Mouse (Mus musculus) midbrain, embryonic 11.5 days (tissue): ENCODE results near the gene Sptbn4. TPM values are rescaled to one million over a fixed set of nuclear protein-coding genes. Genes with fewer than 3 reads are reported as not detected.

ENCODE experiments used
- ATAC-seq: fragments of 200-750 bp; cut with Nextera tagmentation; 2 replicates; pipeline ENCODE4 v1.8.0; 2017; ENCODE audit warnings: moderate TSS enrichment, moderate library complexity; ENCODE audit not compliant: low FRiP score
- DNase-seq: peaks from one replicate; pipeline ENCODE4 v3.0.0; 2015; ENCODE audit warnings: low spot score; ENCODE audit errors: missing footprints
- H3K27ac ChIP-seq: fragments of 300-500 bp; sonication (generic); 2 replicates; pipeline ENCODE4 v1.5.1; 2014; ENCODE audit warnings: low read depth, low read length
- H3K27me3 ChIP-seq: fragments of 300-500 bp; sonication (generic); 2 replicates; pipeline ENCODE4 v1.6.1; 2014; ENCODE audit warnings: mild to moderate bottlenecking, low read length, moderate library complexity, mixed read lengths; ENCODE audit not compliant: control insufficient read depth, insufficient read depth
- H3K36me3 ChIP-seq: fragments of 300-500 bp; sonication (generic); 2 replicates; pipeline ENCODE4 v1.6.1; 2014; ENCODE audit warnings: mild to moderate bottlenecking, low read length, moderate library complexity, mixed read lengths; ENCODE audit not compliant: control insufficient read depth, insufficient read depth
- H3K4me1 ChIP-seq: fragments of 300-500 bp; sonication (generic); 2 replicates; pipeline ENCODE4 v1.6.1; 2014; ENCODE audit warnings: low read length; ENCODE audit not compliant: control insufficient read depth, insufficient read depth
- H3K4me2 ChIP-seq: fragments of 300-500 bp; sonication (generic); 2 replicates; pipeline ENCODE4 v1.6.1; 2014; ENCODE audit warnings: mild to moderate bottlenecking, moderate library complexity
- H3K4me3 ChIP-seq: fragments of 300-500 bp; sonication (generic); 2 replicates; pipeline ENCODE4 v1.5.1; 2014; ENCODE audit warnings: low read depth, low read length
- H3K9ac ChIP-seq: fragments of 300-500 bp; sonication (generic); 2 replicates; pipeline ENCODE4 v1.6.1; 2014; ENCODE audit warnings: low read length
- H3K9me3 ChIP-seq: fragments of 300-500 bp; sonication (generic); 2 replicates; pipeline ENCODE4 v1.6.1; 2016; ENCODE audit warnings: low read length; ENCODE audit not compliant: control insufficient read depth
- WGBS: fragments of 180-500 bp; shearing (Covaris S2); extraction: QIAGEN DNeasy Blood & Tissue Kit; methylation state at CpG from one replicate; pipeline ENCODE4 v1.1.7; 2014; 5-methylcytosine and 5-hydroxymethylcytosine counted together
- polyA plus RNA-seq: library from polyadenylated mRNA; unstranded; fragments of >200 nt; fragmentation: Nextera tagmentation; extraction: Ambion mirVana; gene quantifications from 2 replicates; pipeline ENCODE4 v1.2.1, GENCODE M21; 2014

Sptbn4 gene
- polyA plus RNA-seq, 1 experiment from 2014 or later, result 0.31 TPM

DNA sequence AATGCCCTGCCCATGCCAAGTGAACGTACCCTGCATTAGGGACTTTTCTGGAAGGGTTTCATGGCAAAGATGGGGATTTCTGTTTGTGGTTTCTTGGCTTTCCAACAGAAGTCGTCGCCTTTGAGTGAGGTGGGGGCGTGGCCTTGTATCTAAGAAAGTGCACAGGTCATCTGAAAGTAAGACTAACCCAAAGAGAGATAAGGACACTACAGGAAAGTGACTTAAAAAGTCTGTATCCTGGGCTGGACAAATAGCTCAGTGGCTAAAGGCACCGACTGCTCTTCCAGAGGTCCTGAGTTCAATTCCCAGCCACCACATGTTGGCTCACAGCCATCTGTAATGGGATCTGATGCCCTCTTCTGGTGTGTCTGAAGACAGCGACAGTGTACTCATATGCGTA, 31.1 kb upstream of the Sptbn4 start:
- DNase-seq (peak; percentile 33), ATAC-seq (no peak)
- Histone ChIP-seq H3K27ac (no peak overlapping the region), H3K9me3 (no peaks in the 10 kb centered on the region), H3K36me3 (peaks cover 5% of the 10 kb centered on the region; the same call in 1 of the 2 replicates), H3K4me1 (peaks cover 6% of the 10 kb centered on the region; the same call in 1 of the 2 replicates), H3K27me3 (no peaks in the 10 kb centered on the region), H3K4me3 (no peak overlapping the region), H3K4me2 (no peak overlapping the region), H3K9ac (no peak overlapping the region)
- WGBS, result 86% methylated on average over 7 of the region's 7 CpGs

GRCm38 (mm10) chr7:27476098-27476635, 28.7 kb upstream of the Sptbn4 start:
- whole genome bisulfite sequencing, result 96% methylated on average over 14 of the region's 14 CpGs
- Histone ChIP-seq H3K9me3 (no peaks in the 10 kb centered on the region), H3K9ac (no peak overlapping the region), H3K4me3 (no peak overlapping the region), H3K27ac (no peak overlapping the region), H3K4me2 (no peak overlapping the region), H3K27me3 (no peaks in the 10 kb centered on the region), H3K36me3 (peaks cover 5% of the 10 kb centered on the region; the same call in 1 of the 2 replicates), H3K4me1 (peaks cover 6% of the 10 kb centered on the region; the same call in 1 of the 2 replicates)
- DNase-seq (peak; percentile 51), ATAC-seq (no peak)

- 96% methylated on average over 2 of the region's 2 CpGs for WGBS
- DNase-seq, result peak; percentile 74
These were observed 28.1 kb upstream of the Sptbn4 start for GRCm38 (mm10) chr7:27475596-27475995.

DNA sequence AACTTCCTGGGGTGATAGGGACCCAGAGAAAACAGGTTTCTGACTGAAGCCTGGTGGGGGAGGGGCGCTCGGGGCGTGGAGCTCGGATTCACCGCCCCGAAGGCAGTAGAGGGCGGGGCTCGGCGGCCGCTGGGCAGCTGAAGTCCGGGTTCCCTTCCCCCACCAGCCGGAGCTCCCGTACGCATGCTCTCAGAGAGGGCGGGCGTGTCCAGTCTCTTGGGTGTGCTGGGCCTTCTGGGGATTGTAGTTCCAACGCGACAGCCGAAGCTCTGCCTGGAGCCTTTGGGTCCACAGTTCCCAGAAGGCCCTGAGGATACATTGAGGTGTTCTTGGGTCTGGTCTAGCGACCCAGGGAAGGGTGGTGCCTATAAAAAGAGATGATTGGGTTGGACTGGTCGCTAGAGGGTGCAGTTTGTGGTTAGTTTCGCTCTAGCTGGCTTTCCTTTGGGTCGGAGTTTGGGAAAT, 27.0 kb upstream of the Sptbn4 start:
- peaks cover 5% of the 10 kb centered on the region; the same call in 1 of the 2 replicates for H3K36me3 ChIP-seq
- peak overlapping the region; percentile 63 for H3K4me2 ChIP-seq
- no peaks in the 10 kb centered on the region for H3K27me3 ChIP-seq
- H3K27ac ChIP-seq, result peak overlapping the region; percentile 76; the same call in 1 of the 2 replicates
- WGBS, result 0% methylated on average over 23 of the region's 23 CpGs
- H3K4me1 ChIP-seq, result peaks cover 6% of the 10 kb centered on the region; the same call in 1 of the 2 replicates
- peak overlapping the region; percentile 60 for H3K9ac ChIP-seq
- H3K9me3 ChIP-seq, result no peaks in the 10 kb centered on the region
- DNase-seq (peak; percentile 99), ATAC-seq (peak; percentile 89)
- peak overlapping the region; percentile 55 for H3K4me3 ChIP-seq

More at GRCm38 (mm10) chr7:27475596-27475995, 28.1 kb upstream of the Sptbn4 start:
- H3K27ac ChIP-seq, result no peak overlapping the region
- H3K9me3 ChIP-seq, result no peaks in the 10 kb centered on the region
- no peak overlapping the region for H3K4me2 ChIP-seq
- H3K4me3 ChIP-seq, result no peak overlapping the region
- H3K36me3 ChIP-seq, result peaks cover 5% of the 10 kb centered on the region; the same call in 1 of the 2 replicates
- ATAC-seq, result no peak
- H3K27me3 ChIP-seq, result no peaks in the 10 kb centered on the region
- no peak overlapping the region for H3K9ac ChIP-seq
- peaks cover 6% of the 10 kb centered on the region; the same call in 1 of the 2 replicates for H3K4me1 ChIP-seq

- DNase-seq, result peak; percentile 97
- H3K27me3 ChIP-seq, result no peaks in the 10 kb centered on the region
- peak overlapping the region; percentile 60 for H3K9ac ChIP-seq
- H3K4me3 ChIP-seq, result peak overlapping the region; percentile 55
- 0% methylated on average over 34 of the region's 34 CpGs for WGBS
- no peaks in the 10 kb centered on the region for H3K9me3 ChIP-seq
- H3K27ac ChIP-seq, result peak overlapping the region; percentile 76
- H3K4me1 ChIP-seq, result peaks cover 6% of the 10 kb centered on the region; the same call in 1 of the 2 replicates
- H3K4me2 ChIP-seq, result peak overlapping the region; percentile 63
- ATAC-seq, result no peak
- peaks cover 5% of the 10 kb centered on the region; the same call in 1 of the 2 replicates for H3K36me3 ChIP-seq
These were observed 26.5 kb upstream of the Sptbn4 start for GRCm38 (mm10) chr7:27473835-27474489.

GRCm38 (mm10) chr7:27473156-27473834, 25.8 kb upstream of the Sptbn4 start, which contains the start of gene Sertad3:
Gene Sertad3, plus strand, starts transcription at chr7:27473768.
- ATAC-seq (peak; percentile 94), DNase-seq (peak; percentile 100)
- no peaks in the 10 kb centered on the region for H3K9me3 ChIP-seq
- peak within 1 kb of the TSS; percentile 55 for H3K4me3 ChIP-seq
- peaks cover 6% of the 10 kb centered on the region; the same call in 1 of the 2 replicates for H3K4me1 ChIP-seq
- WGBS, result 1% methylated on average over 34 of the region's 36 CpGs
- peak within 1 kb of the TSS; percentile 76 for H3K27ac ChIP-seq
- peaks cover 5% of the 10 kb centered on the region; the same call in 1 of the 2 replicates for H3K36me3 ChIP-seq
- H3K4me2 ChIP-seq, result peak within 1 kb of the TSS; percentile 63
- H3K9ac ChIP-seq, result peak within 1 kb of the TSS; percentile 60
- no peaks in the 10 kb centered on the region for H3K27me3 ChIP-seq

DNA sequence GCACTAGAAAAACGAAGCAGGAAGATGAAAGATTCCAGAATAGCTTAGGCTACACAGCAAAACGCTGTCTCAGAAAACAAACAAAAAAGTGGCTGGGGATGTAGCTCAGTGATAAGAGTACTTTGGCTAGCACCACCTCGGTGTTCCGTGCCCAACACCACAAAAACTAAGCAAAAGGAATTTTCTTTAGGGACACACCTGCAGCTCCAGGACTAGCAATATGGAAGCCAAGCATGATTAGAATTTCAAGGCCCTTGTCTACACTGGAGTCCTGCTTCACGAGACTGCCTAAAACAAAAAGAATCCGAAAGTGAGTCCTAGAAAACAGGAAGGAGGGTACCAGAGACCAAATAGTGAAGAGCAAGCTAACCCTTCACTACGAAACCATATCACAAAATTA, 25.1 kb upstream of the Sptbn4 start:
- 43% methylated on average over 7 of the region's 7 CpGs for WGBS
- DNase-seq (peak; percentile 89), ATAC-seq (no peak)
- Histone ChIP-seq H3K4me3 (peak overlapping the region; percentile 55; the same call in 1 of the 2 replicates), H3K27me3 (no peaks in the 10 kb centered on the region), H3K9me3 (no peaks in the 10 kb centered on the region), H3K27ac (no peak overlapping the region), H3K4me2 (peak overlapping the region; percentile 63; the same call in 1 of the 2 replicates), H3K4me1 (peaks cover 6% of the 10 kb centered on the region; the same call in 1 of the 2 replicates), H3K9ac (0 out of 2 replicates have a peak overlapping the region, but pooled peaks have one; percentile 4), H3K36me3 (peaks cover 5% of the 10 kb centered on the region; the same call in 1 of the 2 replicates)

GRCm38 (mm10) chr7:27471390-27472120, 24.1 kb upstream of the Sptbn4 start:
- Histone ChIP-seq H3K36me3 (peaks cover 4% of the 10 kb centered on the region; the same call in 1 of the 2 replicates), H3K4me2 (no peak overlapping the region), H3K27ac (no peak overlapping the region), H3K27me3 (no peaks in the 10 kb centered on the region), H3K4me1 (peaks cover 6% of the 10 kb centered on the region; the same call in 1 of the 2 replicates), H3K4me3 (no peak overlapping the region), H3K9me3 (no peaks in the 10 kb centered on the region), H3K9ac (no peak overlapping the region)
- ATAC-seq (no peak), DNase-seq (peak; percentile 47)
- WGBS, result 90% methylated on average over 11 of the region's 11 CpGs
